In the genomic region with DNA sequence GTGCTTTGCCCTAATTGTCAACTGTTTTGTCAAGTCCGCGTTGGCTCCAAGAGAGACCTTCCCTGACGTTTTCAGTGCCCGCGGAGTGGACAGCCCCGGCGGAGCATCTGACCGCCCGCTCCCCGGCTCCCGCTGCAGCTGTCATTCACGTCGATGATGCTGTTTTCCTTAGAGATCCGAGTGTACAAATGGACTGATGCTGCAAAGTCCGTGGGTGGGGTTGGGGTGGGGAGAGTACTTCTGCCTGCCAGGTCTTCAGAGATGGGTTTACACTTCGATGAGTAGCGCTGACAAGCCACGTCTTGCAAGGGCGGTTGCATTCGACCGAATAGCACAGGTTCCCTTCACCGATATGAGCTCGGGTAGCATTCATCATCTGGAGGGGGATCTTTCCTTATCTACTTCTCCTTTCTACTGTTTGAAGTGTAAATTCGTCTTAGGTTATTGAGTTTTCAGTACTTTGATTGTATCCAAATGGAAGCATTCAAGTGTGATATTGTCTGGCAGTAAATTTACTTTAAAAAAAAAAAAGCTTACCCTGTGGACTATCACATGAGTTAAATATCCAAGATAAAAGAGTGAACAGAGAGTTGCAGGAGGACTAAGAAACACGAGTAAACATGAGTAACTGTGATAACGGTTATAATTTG, we compare ENCODE assay signal across 8 mouse cellular contexts. TPM values are rescaled to one million over a fixed set of nuclear protein-coding genes. Genes with fewer than 3 reads are reported as not detected.
DNase-seq lines count a peak whose midpoint lies in the region; ATAC-seq and TF ChIP-seq lines count a peak whose summit lies in the region.

No protein-coding gene starts in this region.

- peak overlapping the region; percentile 99 for H3K4me3 ChIP-seq in left cerebral cortex, adult 2 months
- peak overlapping the region; percentile 70 for H3K4me3 ChIP-seq in intestine, embryonic 14.5 days (ENCODE audit: low read depth, low read length)
- H3K4me3 ChIP-seq in midbrain, postnatal 0 days (ENCODE audit: low read depth, low read length) = peak overlapping the region; percentile 72

- H3K27me3 ChIP-seq in intestine, embryonic 14.5 days (replicated peaks; ENCODE audit: control insufficient read depth, insufficient read depth, low read length) = no peaks in the 10 kb centered on the region
- H3K27me3 ChIP-seq in midbrain, postnatal 0 days (ENCODE audit: insufficient read depth, low read length) = no peaks in the 10 kb centered on the region

- 3% methylated on average over 26 of the region's 26 CpGs for WGBS in intestine, embryonic 14.5 days
- 3% methylated on average over 26 of the region's 26 CpGs for WGBS in midbrain, postnatal 0 days

- H3K36me3 ChIP-seq in intestine, embryonic 14.5 days (ENCODE audit: control insufficient read depth, insufficient read depth, low read length) = no peaks in the 10 kb centered on the region
- no peaks in the 10 kb centered on the region for H3K36me3 ChIP-seq in midbrain, postnatal 0 days (ENCODE audit: insufficient read depth, low read length)

- DNase-seq in left cerebral cortex, adult 2 months (ENCODE audit: extremely low spot score in 1 of 2, low spot score in 2 of 2) = no peak
- DNase-seq in left cerebral cortex, adult 9 months (ENCODE audit: low spot score in 2 of 2) = no peak
- no peak for DNase-seq in intestine, embryonic 14.5 days (ENCODE audit: low spot score)
- DNase-seq in midbrain, postnatal 0 days (ENCODE audit: low spot score) = no peak
- no peak for DNase-seq in cerebellum, postnatal 14 days
- no peak for DNase-seq in spleen, postnatal 14 days (ENCODE audit: low spot score in 2 of 2)
- DNase-seq in urinary bladder, postnatal 10 days (ENCODE audit: low spot score) = no peak

- H3K9ac ChIP-seq in intestine, embryonic 14.5 days (ENCODE audit: low read length) = peak overlapping the region; percentile 85
- peak overlapping the region; percentile 80 for H3K9ac ChIP-seq in midbrain, postnatal 0 days (replicated peaks; ENCODE audit: low read length, poor library complexity, severe bottlenecking)

- peak overlapping the region; percentile 53 for H3K4me2 ChIP-seq in intestine, embryonic 14.5 days (ENCODE audit: low read length)
- peak overlapping the region; percentile 57 for H3K4me2 ChIP-seq in midbrain, postnatal 0 days (ENCODE audit: low read depth, low read length, poor library complexity, severe bottlenecking)

- no peak for TF ChIP-seq CTCF in left cerebral cortex, adult 2 months (IDR thresholded peaks at IDR 0.05)
- TF ChIP-seq CTCF in midbrain, postnatal 0 days (IDR thresholded peaks at IDR 0.05) = no peak

- intact Hi-C loops in left cerebral cortex, adult 2 months (cut with DNase I) = loop anchor here (2.0 kb wide), 1 partner anchor 35 kb away; a partner anchor contains a TSS

- H3K27ac ChIP-seq in left cerebral cortex, adult 2 months = peak overlapping the region; percentile 100
- peak overlapping the region; percentile 97 for H3K27ac ChIP-seq in intestine, embryonic 14.5 days (ENCODE audit: low read depth)
- peak overlapping the region; percentile 97 for H3K27ac ChIP-seq in midbrain, postnatal 0 days (ENCODE audit: low read depth, low read length)

- 0 out of 2 replicates have a peak, but pooled peaks have one; percentile 6 for ATAC-seq in common myeloid progenitor, adult 5-6 weeks (replicated peaks; ENCODE audit: low read depth, poor library complexity, severe bottlenecking)
- peak; percentile 42 for ATAC-seq in intestine, embryonic 14.5 days (replicated peaks; ENCODE audit: low FRiP score, low TSS enrichment, low read depth)
- peak; percentile 56 for ATAC-seq in midbrain, postnatal 0 days (ENCODE audit: low FRiP score)

- no peaks in the 10 kb centered on the region for H3K9me3 ChIP-seq in intestine, embryonic 14.5 days (ENCODE audit: control insufficient read depth, low read length)
- no peaks in the 10 kb centered on the region for H3K9me3 ChIP-seq in midbrain, postnatal 0 days (ENCODE audit: low read length)

- peaks cover 8% of the 10 kb centered on the region for H3K4me1 ChIP-seq in intestine, embryonic 14.5 days (replicated peaks; ENCODE audit: control insufficient read depth, insufficient read depth, low read length)
- no peaks in the 10 kb centered on the region for H3K4me1 ChIP-seq in midbrain, postnatal 0 days (ENCODE audit: insufficient read depth, low read length)

RNA-seq across cellular contexts. Expression of a gene that starts 21.3 kb away (rescaled TPM):
- 1 to 10 TPM; 5.1 to 6.0 TPM for total RNA-seq in left cerebral cortex, adult 2 months (2021)
- total RNA-seq in common myeloid progenitor, adult 5-6 weeks (2017) = not detected in 2 replicates
- not detected in 2 replicates for polyA plus RNA-seq in intestine, embryonic 14.5 days (2014; fragmentation: Nextera tagmentation; extraction: Ambion mirVana)
- total RNA-seq in midbrain, postnatal 0 days (2014; rRNA removed) = 0.28 and 0.55 TPM in 2 replicates
- 0.53 TPM in 2 replicates for polyA plus RNA-seq in midbrain, postnatal 0 days (2015; fragmentation: Nextera tagmentation; extraction: Ambion mirVana)

RNA-seq across cellular contexts. Expression of a gene that starts 35.0 kb away (rescaled TPM):
- 10 to 100 TPM; 22.2 to 25.2 TPM for total RNA-seq in left cerebral cortex, adult 2 months (2021)
- total RNA-seq in common myeloid progenitor, adult 5-6 weeks (2017) = 28.8 and 29.2 TPM in 2 replicates
- polyA plus RNA-seq in intestine, embryonic 14.5 days (2014; fragmentation: Nextera tagmentation; extraction: Ambion mirVana) = 20.3 and 21.4 TPM in 2 replicates
- 23.7 and 30.9 TPM in 2 replicates for total RNA-seq in midbrain, postnatal 0 days (2014; rRNA removed)
- polyA plus RNA-seq in midbrain, postnatal 0 days (2015; fragmentation: Nextera tagmentation; extraction: Ambion mirVana) = 21.4 and 22.1 TPM in 2 replicates

Comparison
In these comparisons a context has a peak if more than half of its experiments do, and no peak if none do; other contexts are left out.
1. ATAC-seq: peak in every context shown above with its lines; median percentile 56 in midbrain, postnatal 0 days; 42 in intestine, embryonic 14.5 days; 6 in common myeloid progenitor, adult 5-6 weeks.